Mouse (Mus musculus): ENCODE data around the gene Kdm2b. TPM values are rescaled to one million over a fixed set of nuclear protein-coding genes. Genes with fewer than 3 reads are reported as not detected.

Gene Kdm2b
- total RNA-seq (2014; rRNA removed) (75.7 and 87.3 TPM in 2 replicates), polyA plus RNA-seq (2015; fragmentation: Nextera tagmentation; extraction: Ambion mirVana) (59.7 and 60.9 TPM in 2 replicates)

DNA sequence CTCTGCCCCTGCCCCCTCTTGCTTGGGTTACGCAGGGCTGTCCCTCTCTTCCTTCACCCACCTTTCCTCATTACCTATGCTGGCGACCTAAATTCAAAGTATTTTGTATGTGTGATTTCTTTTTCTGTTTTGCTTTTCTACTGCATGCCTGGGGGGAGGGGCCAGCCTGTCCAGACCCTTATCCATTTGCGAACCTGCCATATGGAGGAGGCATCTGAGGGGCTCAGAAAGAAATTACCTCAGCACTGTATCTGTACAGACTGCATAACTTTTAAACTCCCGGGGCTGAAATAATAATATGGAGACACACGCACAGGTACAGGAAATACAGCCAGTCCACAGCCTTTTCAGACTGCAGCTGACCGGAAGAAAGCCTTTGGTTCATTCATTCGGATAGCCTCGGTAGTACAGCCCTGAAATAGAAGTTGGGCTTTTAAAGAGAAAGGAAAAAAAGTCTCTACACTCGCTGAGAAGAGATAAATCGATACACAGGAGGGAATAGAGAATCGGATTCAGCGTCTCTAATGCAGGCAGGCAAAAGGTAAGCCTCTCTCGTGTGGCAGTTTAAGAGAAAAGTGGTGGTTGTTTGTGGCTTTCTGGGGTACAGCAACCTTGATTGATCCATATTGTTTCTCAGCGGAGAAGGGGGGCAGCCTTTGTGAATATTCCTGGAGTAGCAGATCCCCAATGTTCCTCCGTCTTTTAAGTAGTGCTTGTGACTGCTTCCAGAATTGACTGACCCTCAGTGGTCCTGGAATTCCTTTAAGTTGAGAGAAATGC lies at the start of gene Kdm2b:
TSS of gene Kdm2b (minus strand) at position 273 of the 780 bp plus-strand sequence.
- WGBS, result 3% methylated on average over 15 of the region's 15 CpGs
- DNase-seq (ENCODE audit: low spot score), result peak; percentile 33
- Histone ChIP-seq H3K4me2 (ENCODE audit: low read depth, low read length) (peak within 1 kb of the TSS; percentile 100), H3K36me3 (ENCODE audit: insufficient read depth, low read length) (no peaks in the 10 kb centered on the region), H3K4me1 (ENCODE audit: insufficient read depth, low read length) (peaks cover 15% of the 10 kb centered on the region; the same call in 1 of the 2 replicates), H3K9me3 (ENCODE audit: low read length) (no peaks in the 10 kb centered on the region), H3K4me3 (ENCODE audit: low read length) (peak within 1 kb of the TSS; percentile 57), H3K27ac (peak within 1 kb of the TSS; percentile 86), H3K27me3 (ENCODE audit: insufficient read depth, low read length) (no peaks in the 10 kb centered on the region), H3K9ac (replicated peaks; ENCODE audit: low read length) (peak within 1 kb of the TSS; percentile 69)
- TF ChIP-seq CTCF (IDR thresholded peaks at IDR 0.05; ENCODE audit: low read depth), result no peak
- peak; percentile 24; the same call in 1 of the 2 replicates for ATAC-seq

- no peak for ATAC-seq
- H3K4me2 ChIP-seq (ENCODE audit: low read depth, low read length), result peak overlapping the region; percentile 54
Measured at GRCm38 (mm10) chr5:123039120-123039752, 49.6 kb upstream of the Kdm2b start.

DNA sequence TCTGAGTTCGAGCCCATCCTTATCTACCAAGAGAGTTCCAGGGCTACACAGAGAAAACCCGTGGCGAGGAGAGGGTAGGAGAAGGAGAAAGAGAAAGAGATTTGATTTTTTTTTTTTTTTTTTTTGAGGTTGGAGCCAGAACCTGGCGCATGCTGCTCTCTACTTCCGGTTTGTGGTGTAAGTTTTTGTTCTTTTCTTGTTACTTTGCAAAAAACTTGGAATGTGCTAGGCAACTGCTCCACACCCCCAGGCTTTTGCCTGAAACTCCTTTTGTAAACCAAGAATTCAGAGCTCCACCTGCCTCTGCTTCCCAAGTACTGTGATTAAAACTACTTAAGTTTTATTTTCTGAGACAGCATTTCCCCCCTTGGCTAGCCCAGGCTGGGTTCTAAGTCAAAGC lies 48.5 kb upstream of the Kdm2b start:
- H3K27me3 ChIP-seq (ENCODE audit: insufficient read depth, low read length), result no peaks in the 10 kb centered on the region
- no peaks in the 10 kb centered on the region for H3K36me3 ChIP-seq (ENCODE audit: insufficient read depth, low read length)
- no peak overlapping the region for H3K4me2 ChIP-seq (ENCODE audit: low read depth, low read length)
- DNase-seq (ENCODE audit: low spot score) (no peak), ATAC-seq (no peak)
- H3K27ac ChIP-seq, result no peak overlapping the region
- H3K9me3 ChIP-seq (ENCODE audit: low read length), result no peaks in the 10 kb centered on the region
- WGBS, result 84% methylated on average over 5 of the region's 5 CpGs
- H3K4me3 ChIP-seq (ENCODE audit: low read length), result no peak overlapping the region
- no peak overlapping the region for H3K9ac ChIP-seq (replicated peaks; ENCODE audit: low read length)
- H3K4me1 ChIP-seq (ENCODE audit: insufficient read depth, low read length), result peaks cover 3% of the 10 kb centered on the region; the same call in 1 of the 2 replicates
- no peak for TF ChIP-seq CTCF (IDR thresholded peaks at IDR 0.05; ENCODE audit: low read depth)

More at GRCm38 (mm10) chr5:123039120-123039752, 49.6 kb upstream of the Kdm2b start:
- Histone ChIP-seq H3K4me1 (ENCODE audit: insufficient read depth, low read length) (peaks cover 3% of the 10 kb centered on the region; the same call in 1 of the 2 replicates), H3K9me3 (ENCODE audit: low read length) (no peaks in the 10 kb centered on the region), H3K9ac (replicated peaks; ENCODE audit: low read length) (no peak overlapping the region), H3K27me3 (ENCODE audit: insufficient read depth, low read length) (no peaks in the 10 kb centered on the region), H3K27ac (no peak overlapping the region), H3K36me3 (ENCODE audit: insufficient read depth, low read length) (no peaks in the 10 kb centered on the region), H3K4me3 (ENCODE audit: low read length) (peak overlapping the region; percentile 18; the same call in 1 of the 2 replicates)
- WGBS, result 6% methylated on average over 25 of the region's 25 CpGs
- peak; percentile 32 for DNase-seq (ENCODE audit: low spot score)
- TF ChIP-seq CTCF (IDR thresholded peaks at IDR 0.05; ENCODE audit: low read depth), result no peak

GRCm38 (mm10) chr5:123035564-123035963 lies 45.9 kb upstream of the Kdm2b start:
- no peak overlapping the region for H3K27ac ChIP-seq
- no peak for TF ChIP-seq CTCF (IDR thresholded peaks at IDR 0.05; ENCODE audit: low read depth)
- no peak overlapping the region for H3K4me2 ChIP-seq (ENCODE audit: low read depth, low read length)
- H3K27me3 ChIP-seq (ENCODE audit: insufficient read depth, low read length), result no peaks in the 10 kb centered on the region
- ATAC-seq (no peak), DNase-seq (ENCODE audit: low spot score) (no peak)
- 25% methylated on average over 6 of the region's 6 CpGs for WGBS
- H3K36me3 ChIP-seq (ENCODE audit: insufficient read depth, low read length), result no peaks in the 10 kb centered on the region; the same call in 1 of the 2 replicates
- no peaks in the 10 kb centered on the region for H3K9me3 ChIP-seq (ENCODE audit: low read length)
- H3K4me3 ChIP-seq (ENCODE audit: low read length), result no peak overlapping the region
- H3K9ac ChIP-seq (replicated peaks; ENCODE audit: low read length), result no peak overlapping the region
- peaks cover 3% of the 10 kb centered on the region; the same call in 1 of the 2 replicates for H3K4me1 ChIP-seq (ENCODE audit: insufficient read depth, low read length)

GRCm38 (mm10) chr5:123035089-123035488 lies 45.5 kb upstream of the Kdm2b start:
- no peaks in the 10 kb centered on the region; the same call in 1 of the 2 replicates for H3K36me3 ChIP-seq (ENCODE audit: insufficient read depth, low read length)
- 87% methylated on average over 4 of the region's 4 CpGs for WGBS
- no peak for ATAC-seq

GRCm38 (mm10) chr5:123033646-123034160 lies 44.1 kb upstream of the Kdm2b start:
- ATAC-seq (no peak), DNase-seq (ENCODE audit: low spot score) (no peak)
- 79% methylated on average over 7 of the region's 7 CpGs for WGBS
- peaks cover 7% of the 10 kb centered on the region; the same call in 1 of the 2 replicates for H3K36me3 ChIP-seq (ENCODE audit: insufficient read depth, low read length)
- no peak overlapping the region for H3K4me3 ChIP-seq (ENCODE audit: low read length)
- TF ChIP-seq CTCF (IDR thresholded peaks at IDR 0.05; ENCODE audit: low read depth), result no peak
- H3K9me3 ChIP-seq (ENCODE audit: low read length), result no peaks in the 10 kb centered on the region
- no peaks in the 10 kb centered on the region for H3K4me1 ChIP-seq (ENCODE audit: insufficient read depth, low read length)
- no peak overlapping the region for H3K9ac ChIP-seq (replicated peaks; ENCODE audit: low read length)
- H3K27me3 ChIP-seq (ENCODE audit: insufficient read depth, low read length), result no peaks in the 10 kb centered on the region
- no peak overlapping the region for H3K4me2 ChIP-seq (ENCODE audit: low read depth, low read length)
- H3K27ac ChIP-seq, result no peak overlapping the region

More at GRCm38 (mm10) chr5:123035089-123035488, 45.5 kb upstream of the Kdm2b start:
- H3K4me1 ChIP-seq (ENCODE audit: insufficient read depth, low read length), result peaks cover 3% of the 10 kb centered on the region; the same call in 1 of the 2 replicates
- H3K4me3 ChIP-seq (ENCODE audit: low read length), result no peak overlapping the region
- H3K27me3 ChIP-seq (ENCODE audit: insufficient read depth, low read length), result no peaks in the 10 kb centered on the region
- TF ChIP-seq CTCF (IDR thresholded peaks at IDR 0.05; ENCODE audit: low read depth), result no peak
- H3K9me3 ChIP-seq (ENCODE audit: low read length), result no peaks in the 10 kb centered on the region
- DNase-seq (ENCODE audit: low spot score), result no peak
- no peak overlapping the region for H3K27ac ChIP-seq
- H3K9ac ChIP-seq (replicated peaks; ENCODE audit: low read length), result no peak overlapping the region
- H3K4me2 ChIP-seq (ENCODE audit: low read depth, low read length), result no peak overlapping the region
